Mouse (Mus musculus) olfactory bulb, adult 2 months (tissue): ENCODE results near the gene Dnajc12.

Experiments
- CTCF ChIP-seq: fragments of 200-500 bp; IDR thresholded peaks from 2 replicates; pipeline ENCODE4 v1.5.1; 2012; ENCODE audit warnings: low read depth, mild to moderate bottlenecking, low read length, moderate library complexity; ENCODE audit not compliant: insufficient read depth
- POLR2A ChIP-seq: fragments of 200-500 bp; IDR thresholded peaks from 2 replicates; pipeline ENCODE4 v1.6.1; 2012; ENCODE audit warnings: mild to moderate bottlenecking, low read depth, low read length, moderate library complexity; ENCODE audit not compliant: insufficient read depth

DNA sequence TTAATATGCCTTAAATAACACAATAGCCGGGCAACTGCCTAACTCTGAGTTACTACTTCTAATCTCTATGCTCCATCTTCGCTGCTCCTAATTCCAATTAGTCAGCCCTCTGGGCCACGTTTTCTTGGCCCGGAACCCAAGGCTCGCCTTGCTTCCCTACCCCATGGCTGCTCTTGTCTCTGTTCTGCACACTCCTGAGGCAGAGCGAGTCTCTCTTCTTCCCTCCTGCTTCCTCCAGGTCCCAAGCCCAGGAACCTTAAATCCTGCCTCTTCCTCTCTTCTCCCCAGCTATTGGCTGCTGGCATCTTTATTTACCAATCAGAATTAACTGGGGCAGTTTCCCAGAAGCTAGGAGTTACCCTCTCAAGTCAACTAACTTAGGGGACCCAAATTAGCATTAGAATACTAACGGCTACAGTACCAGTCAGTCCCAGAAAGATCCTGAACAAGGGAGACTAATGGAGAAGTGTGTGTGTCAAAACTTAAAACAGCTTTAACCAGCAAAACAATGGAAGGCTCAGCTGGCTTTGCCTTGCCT, 16.3 kb upstream of the Dnajc12 start:
- TF ChIP-seq CTCF (no peak), POLR2A (no peak)
